ENCODE assay signal across 14 mouse cellular contexts in genomic region chr11:25538641-25539258, GRCm38 (mm10).
DNase-seq lines count a peak whose midpoint lies in the region; ATAC-seq and TF ChIP-seq lines count a peak whose summit lies in the region.
"Had no signal": no experiment of that assay in that cellular context is flagged by ENCODE, and none has a peak within 500 bp of the region (broad histone marks: within the 10 kb centered on the region; RNA-seq: fewer than 3 reads in every experiment).

No protein-coding gene starts in this region.

- no peak overlapping the region for H3K9ac ChIP-seq in heart, adult 2 months (ENCODE audit: low read depth, low read length)
- H3K9ac ChIP-seq in lung, embryonic 14.5 days = no peak overlapping the region
- H3K9ac ChIP-seq: forebrain, embryonic 12.5 days; liver, embryonic 13.5 days had no signal

- no peaks in the 10 kb centered on the region for H3K36me3 ChIP-seq in heart, adult 2 months (ENCODE audit: control insufficient read depth, insufficient read depth, low read length)
- no peaks in the 10 kb centered on the region for H3K36me3 ChIP-seq in lung, embryonic 14.5 days (ENCODE audit: insufficient read depth)
- H3K36me3 ChIP-seq: forebrain, embryonic 12.5 days; liver, embryonic 13.5 days had no signal

- peak; percentile 52 to 57 for DNase-seq in cerebellum, postnatal 14 days
- no peak for DNase-seq in cerebellum, adult 8-10 months
- peak; percentile 21 to 36 for DNase-seq in heart, postnatal 14 days
- DNase-seq in heart, adult 2 months = no peak
- DNase-seq in lung, embryonic 14.5 days = peak; percentile 57
- DNase-seq in lung, postnatal 25 days (ENCODE audit: low spot score) = no peak
- peak; percentile 7 for DNase-seq in urinary bladder, postnatal 14 days (ENCODE audit: low spot score)
- DNase-seq in urinary bladder, postnatal 25 days (ENCODE audit: low spot score) = no peak
- DNase-seq: heart, postnatal 36 days; kidney, adult 2 months; liver, embryonic 13.5 days; spleen, adult 18-20 months had no signal

- no peak overlapping the region for H3K27ac ChIP-seq in heart, adult 2 months
- no peak overlapping the region for H3K27ac ChIP-seq in lung, embryonic 14.5 days (ENCODE audit: low read depth)
- H3K27ac ChIP-seq: forebrain, embryonic 12.5 days; liver, embryonic 13.5 days had no signal

- ATAC-seq in lung, embryonic 14.5 days (ENCODE audit: insufficient read depth) = peak; percentile 47; the same call in 1 of the 2 replicates
- ATAC-seq: activated CD4-positive, CD25-positive, alpha-beta regulatory T cell, adult 4 months had no signal

- no peaks in the 10 kb centered on the region for H3K79me2 ChIP-seq in heart, adult 2 months (replicated peaks; ENCODE audit: control insufficient read depth, insufficient read depth, low read length)

- H3K4me2 ChIP-seq in lung, embryonic 14.5 days = no peak overlapping the region
- H3K4me2 ChIP-seq: forebrain, embryonic 12.5 days; liver, embryonic 13.5 days had no signal

- no peaks in the 10 kb centered on the region for H3K9me3 ChIP-seq in lung, embryonic 14.5 days (ENCODE audit: low read depth, low read length)
- H3K9me3 ChIP-seq: forebrain, embryonic 12.5 days; liver, embryonic 13.5 days had no signal

- intact Hi-C loops in heart, postnatal 14 days (cut with DNase I) = no loop called here
- intact Hi-C loops in heart, adult 2 months (cut with DNase I) = no loop called here

- no peak for TF ChIP-seq EP300 in heart, adult 2 months (IDR thresholded peaks at IDR 0.05; ENCODE audit: insufficient read depth, low read depth, low read length)

- no peak for TF ChIP-seq POLR2A in heart, adult 2 months (IDR thresholded peaks at IDR 0.05; ENCODE audit: insufficient read depth, low read depth, low read length)

- WGBS in heart, adult 2 months = 70% methylated on average over 3 of the region's 3 CpGs
- WGBS in lung, embryonic 14.5 days = 68% methylated on average over 3 of the region's 3 CpGs

- TF ChIP-seq CTCF in heart, adult 2 months (IDR thresholded peaks at IDR 0.05) = no peak
- no peak for TF ChIP-seq CTCF in lung, embryonic 14.5 days (IDR thresholded peaks at IDR 0.05; ENCODE audit: low read depth)

- H3K4me1 ChIP-seq in heart, adult 2 months (ENCODE audit: control insufficient read depth, insufficient read depth, low read length) = no peaks in the 10 kb centered on the region
- H3K4me1 ChIP-seq in lung, embryonic 14.5 days (ENCODE audit: insufficient read depth) = no peaks in the 10 kb centered on the region
- H3K4me1 ChIP-seq: forebrain, embryonic 12.5 days; liver, embryonic 13.5 days had no signal

- no peaks in the 10 kb centered on the region for H3K27me3 ChIP-seq in heart, adult 2 months (ENCODE audit: control insufficient read depth, insufficient read depth, low read length)
- no peaks in the 10 kb centered on the region for H3K27me3 ChIP-seq in lung, embryonic 14.5 days (ENCODE audit: insufficient read depth, low read length)
- H3K27me3 ChIP-seq: forebrain, embryonic 12.5 days; liver, embryonic 13.5 days had no signal

- H3K4me3 ChIP-seq in heart, adult 2 months = no peak overlapping the region
- H3K4me3 ChIP-seq in lung, embryonic 14.5 days (ENCODE audit: low read depth, low read length) = no peak overlapping the region
- H3K4me3 ChIP-seq: forebrain, embryonic 12.5 days; liver, embryonic 13.5 days had no signal

Comparison
In these comparisons a context has a peak if more than half of its experiments do, and no peak if none do; other contexts are left out.
1. DNase-seq: peak in cerebellum, postnatal 14 days (2 of 2), heart, postnatal 14 days (2 of 2), lung, embryonic 14.5 days (single experiment) and urinary bladder, postnatal 14 days (single experiment); none in cerebellum, adult 8-10 months (single experiment), heart, adult 2 months (0 of 2), lung, postnatal 25 days (single experiment) and urinary bladder, postnatal 25 days (single experiment).